Mouse (Mus musculus) embryo, embryonic 11.5 days (tissue): ENCODE results near the gene Gpr27.

Source experiments
- DNase-seq: peaks from one replicate; pipeline ENCODE4 v3.0.0-alpha.2; 2012; ENCODE audit warnings: low read depth, low spot score

The Gpr27 gene

GRCm38 (mm10) chr6:99692206-99692915 lies at the start of gene Gpr27:
Gene Gpr27, plus strand, starts transcription at chr6:99692679.
- DNase-seq = no peak

- DNase-seq = no peak
These were observed 48.9 kb upstream of the Gpr27 start for GRCm38 (mm10) chr6:99643439-99644199.

DNA sequence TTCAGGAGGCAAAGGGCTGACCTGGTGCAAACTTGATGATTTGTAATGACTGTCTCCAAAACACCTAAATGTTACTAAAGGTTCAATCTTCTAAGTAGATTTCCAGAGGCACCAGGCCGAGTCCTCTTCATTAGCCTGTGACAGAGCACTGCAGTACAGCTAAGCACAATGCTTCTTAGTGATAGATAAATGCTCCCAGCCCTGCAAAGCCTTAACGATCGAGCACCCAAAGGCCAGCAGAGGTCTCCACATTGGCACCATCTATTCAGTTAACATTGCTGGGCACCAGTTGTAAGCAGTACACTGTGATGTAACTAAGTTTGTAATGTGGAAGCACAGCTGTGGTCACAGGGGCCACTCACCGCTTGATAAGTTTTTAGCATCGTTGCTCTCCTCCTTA lies 48.1 kb upstream of the Gpr27 start:
- DNase-seq = no peak

GRCm38 (mm10) chr6:99644876-99645275 lies 47.6 kb upstream of the Gpr27 start:
- no peak for DNase-seq

- no peak for DNase-seq
These were observed 46.1 kb upstream of the Gpr27 start for GRCm38 (mm10) chr6:99646344-99646743.

GRCm38 (mm10) chr6:99649307-99649706 lies 43.2 kb upstream of the Gpr27 start:
- no peak for DNase-seq

DNA sequence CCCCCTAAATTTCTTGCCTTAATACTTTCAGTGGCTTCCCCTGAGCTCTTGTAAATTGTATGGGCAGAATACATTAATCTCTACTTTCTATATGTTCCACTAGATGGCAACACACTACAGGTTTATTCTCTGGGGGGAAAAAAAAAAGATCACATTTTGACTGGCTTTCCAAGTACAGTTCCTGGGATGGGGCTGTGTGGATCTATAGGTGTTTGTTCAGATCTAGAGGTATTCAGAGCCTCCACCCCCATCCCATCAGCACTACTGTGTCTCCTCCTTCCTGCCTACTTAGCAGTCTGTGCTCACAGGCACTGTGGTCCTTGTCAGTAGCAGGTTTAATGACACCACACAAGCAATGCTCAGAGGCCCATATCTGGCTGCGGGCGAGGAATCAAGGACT lies 40.1 kb upstream of the Gpr27 start:
- DNase-seq = no peak

DNA sequence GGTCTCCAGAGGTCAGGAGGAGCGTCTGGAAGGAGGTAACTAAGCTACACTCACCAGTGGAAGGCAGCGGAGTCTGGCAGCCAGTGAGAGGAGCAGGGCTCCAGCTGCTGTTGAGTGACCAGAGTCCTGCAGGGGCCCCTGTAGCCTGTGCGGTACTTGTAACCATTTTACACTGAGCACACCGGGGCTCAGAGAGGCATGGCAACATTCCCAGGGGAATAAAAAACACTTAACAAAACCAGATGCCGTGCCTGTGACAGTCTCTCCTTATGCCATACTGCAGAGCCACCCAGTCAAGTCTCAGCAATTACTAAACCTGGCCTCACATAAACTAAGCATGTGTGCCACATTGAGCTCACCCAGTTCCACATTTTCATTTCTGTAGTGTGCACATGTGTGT lies 38.1 kb upstream of the Gpr27 start:
- DNase-seq = no peak

DNA sequence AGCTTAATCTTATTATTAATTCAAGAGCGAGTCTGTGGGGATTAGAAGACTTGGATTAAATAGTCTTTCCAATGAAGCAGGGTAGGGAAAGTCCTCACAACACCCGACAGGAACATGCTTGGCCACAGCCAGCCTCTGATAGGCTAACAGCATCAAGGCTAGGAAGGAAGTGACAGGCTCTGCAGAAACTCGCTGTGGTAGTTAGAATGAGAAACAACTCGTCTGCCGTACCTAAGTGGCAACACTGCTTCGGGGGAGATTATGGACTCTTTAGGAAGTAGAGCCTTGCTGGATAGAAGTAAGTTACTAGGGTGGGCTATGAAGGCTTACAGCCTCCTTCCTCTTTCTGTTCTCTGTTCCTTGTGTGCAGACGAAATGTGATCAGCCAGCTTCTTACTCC lies 37.0 kb upstream of the Gpr27 start:
- no peak for DNase-seq

DNA sequence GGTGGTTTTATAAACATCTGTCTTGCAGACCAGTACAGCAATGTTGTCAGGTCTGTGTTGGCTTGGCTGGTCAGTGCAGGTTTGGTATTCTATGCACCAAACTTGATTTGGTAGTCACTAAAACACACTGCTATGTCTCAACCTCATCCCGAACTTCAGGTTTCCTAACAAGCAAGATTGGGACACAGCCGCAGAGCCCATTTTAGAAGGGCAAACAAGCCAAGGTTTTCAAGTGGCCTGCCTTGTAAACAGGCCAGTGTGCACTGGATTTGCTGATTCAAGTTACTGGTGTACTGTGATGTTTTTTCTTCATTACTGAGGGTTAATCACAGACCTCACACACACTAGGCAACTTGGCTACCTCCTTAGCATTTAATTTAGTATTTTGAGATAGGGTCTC lies 36.4 kb upstream of the Gpr27 start:
- DNase-seq = no peak

DNA sequence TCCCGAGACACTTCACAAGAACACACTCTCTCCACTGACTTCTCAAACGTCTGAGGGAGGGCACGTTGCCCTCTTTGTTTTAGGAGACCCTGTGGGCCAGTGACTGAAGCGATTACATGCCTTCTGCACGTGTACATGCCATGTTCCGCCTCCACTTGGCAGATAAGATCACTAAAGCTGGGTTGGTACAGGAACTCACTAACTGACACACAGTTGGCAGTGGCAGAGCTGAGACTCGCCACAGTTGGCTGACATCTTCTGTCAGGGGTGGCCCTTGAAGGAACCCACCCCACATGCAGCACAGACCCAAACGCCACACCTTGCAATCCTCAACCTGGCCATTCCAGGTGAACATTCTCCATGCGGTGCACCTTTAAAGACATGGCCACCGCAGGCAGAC lies 33.9 kb upstream of the Gpr27 start:
- no peak for DNase-seq

DNA sequence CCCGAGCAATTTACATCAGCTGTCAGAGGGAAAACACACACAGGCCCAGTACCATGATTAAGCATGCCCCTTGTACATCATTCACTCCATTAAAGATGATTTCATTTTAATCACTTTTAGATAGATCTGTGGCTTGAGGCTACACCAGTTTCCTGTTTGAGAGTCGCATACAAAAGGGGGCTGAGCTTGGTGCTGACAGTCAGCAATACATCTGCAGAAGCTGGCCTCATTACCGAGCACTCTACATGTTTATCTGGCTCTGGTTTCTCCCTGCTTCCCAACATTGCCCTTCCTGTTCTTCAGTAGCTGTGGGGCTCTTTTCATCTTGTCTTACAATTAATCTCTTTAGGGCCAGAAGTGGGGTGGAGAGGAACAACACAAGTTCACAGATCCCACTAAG lies 32.0 kb upstream of the Gpr27 start:
- DNase-seq = no peak

DNA sequence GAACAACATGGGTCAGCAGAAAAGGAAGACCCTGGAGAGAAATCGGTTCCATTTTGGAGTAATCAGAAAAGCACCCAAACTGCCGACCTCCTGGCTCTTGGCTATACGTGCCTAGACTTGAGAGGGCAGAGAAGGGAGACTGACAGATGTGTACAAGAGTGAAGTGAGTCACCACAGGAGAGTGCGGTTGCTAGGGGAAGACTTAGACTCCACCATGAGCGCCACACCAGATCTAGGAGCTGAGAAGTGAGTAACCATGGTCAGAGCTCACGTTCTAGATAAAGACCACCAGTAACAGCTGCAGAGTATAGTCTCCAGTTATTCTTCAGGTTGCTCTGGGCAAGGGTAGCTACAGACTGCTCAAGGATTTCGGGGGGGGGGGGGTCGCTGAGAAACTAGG lies 29.2 kb upstream of the Gpr27 start:
- DNase-seq = no peak

DNA sequence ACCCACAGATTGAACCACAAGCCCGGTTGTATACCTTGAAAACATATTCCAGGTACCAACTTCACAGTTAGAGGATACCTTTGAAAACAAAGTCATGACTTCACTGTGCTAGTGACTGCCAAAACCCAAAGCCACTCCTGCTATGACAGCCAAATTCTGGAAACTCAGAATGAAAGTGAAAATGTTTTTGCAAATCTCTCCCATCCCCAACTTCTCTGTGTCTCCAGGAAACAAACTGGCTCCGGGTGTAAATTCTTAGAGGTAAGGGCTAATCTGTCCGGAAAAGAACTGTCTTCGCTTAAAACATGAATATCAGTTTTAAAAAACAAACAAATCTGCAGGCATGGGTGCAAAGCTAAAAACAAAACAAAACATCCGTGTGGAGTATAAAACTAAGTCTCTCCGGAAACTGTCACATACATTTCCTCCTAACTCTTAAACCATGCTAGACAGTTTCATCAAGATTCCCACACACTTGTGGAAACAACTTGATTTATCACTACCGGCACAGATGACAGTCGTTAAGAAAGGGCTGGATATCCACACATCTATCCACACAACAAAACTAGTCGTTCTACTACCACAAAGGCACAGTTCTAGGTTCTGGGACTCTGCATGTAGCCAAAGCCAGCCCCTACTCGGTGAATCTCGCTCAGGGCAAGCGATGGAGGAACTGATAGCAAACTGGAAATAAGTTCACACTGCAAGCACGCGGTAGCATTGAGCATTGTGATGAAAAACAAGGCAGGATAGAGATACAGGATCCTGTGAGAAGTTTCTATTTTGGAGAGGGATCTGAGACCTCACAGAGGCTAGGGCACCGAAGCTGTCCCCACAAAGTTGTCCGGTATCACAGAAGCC lies 26.8 kb upstream of the Gpr27 start:
- DNase-seq = no peak

GRCm38 (mm10) chr6:99666318-99667171 lies 25.9 kb upstream of the Gpr27 start, which contains the start of the genes Eif4e3 and Gm20696:
Gene Eif4e3, minus strand, starts transcription at chr6:99666771.
Gene Gm20696, minus strand, starts transcription at chr6:99666797.
- peak; percentile 34 for DNase-seq

GRCm38 (mm10) chr6:99667290-99667689 lies 25.2 kb upstream of the Gpr27 start:
- no peak for DNase-seq

- DNase-seq = no peak
These were observed 22.8 kb upstream of the Gpr27 start for GRCm38 (mm10) chr6:99669481-99670325.

DNA sequence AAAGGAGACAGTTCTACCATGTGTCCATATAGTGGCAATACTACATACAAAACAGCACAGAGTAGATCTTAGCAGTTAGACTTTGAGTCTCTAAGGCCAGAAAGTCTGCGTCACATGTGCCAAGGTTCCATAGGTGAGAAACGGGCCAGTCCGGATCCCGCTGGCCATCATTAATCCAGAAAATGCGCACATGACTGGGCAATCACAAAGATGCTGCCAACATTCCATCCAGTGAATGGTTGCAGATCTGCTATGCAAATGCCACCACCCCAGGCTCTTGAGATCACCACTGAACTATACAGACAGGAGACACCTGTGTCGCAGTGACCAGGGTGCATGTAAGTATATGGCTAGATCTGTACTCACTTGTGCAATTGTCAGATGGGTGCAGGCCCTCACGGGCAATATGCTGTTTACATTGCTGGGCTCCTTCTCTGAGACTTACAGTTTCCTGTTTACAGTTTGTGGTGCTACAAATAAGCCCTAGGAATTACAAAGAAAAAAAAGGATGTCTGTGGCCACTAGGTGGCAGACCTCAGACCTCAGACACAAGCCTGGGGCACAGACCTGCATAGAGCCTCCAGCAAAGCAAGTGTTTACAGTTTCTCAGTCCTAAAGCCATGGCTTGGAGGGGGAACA lies 21.9 kb upstream of the Gpr27 start:
- DNase-seq = no peak

GRCm38 (mm10) chr6:99671768-99672167 lies 20.7 kb upstream of the Gpr27 start:
- no peak for DNase-seq

- DNase-seq = no peak
These were observed 18.0 kb upstream of the Gpr27 start for GRCm38 (mm10) chr6:99674482-99674881.
